Mouse (Mus musculus): ENCODE results near the gene Tbc1d17. TPM values are rescaled to one million over a fixed set of nuclear protein-coding genes. Genes with fewer than 3 reads are reported as not detected.
A peak's percentile ranks its signal among the peaks of the same experiment; 100 is the strongest.

Gene Tbc1d17
- polyA plus RNA-seq, 1 experiment from 2014 or later: 69.0 TPM

GRCm38 (mm10) chr7:44860576-44861428 is 11.9 kb upstream of the Tbc1d17 start:
- Histone ChIP-seq H3K9me3 (ENCODE audit: control insufficient read depth, low read length) (no peaks in the 10 kb centered on the region), H3K27me3 (ENCODE audit: control insufficient read depth, insufficient read depth, low read length) (no peaks in the 10 kb centered on the region), H3K9ac (ENCODE audit: low read length) (no peak overlapping the region), H3K36me3 (ENCODE audit: control insufficient read depth, insufficient read depth, low read length) (peaks cover 34% of the 10 kb centered on the region; the same call in 1 of the 2 replicates), H3K4me3 (ENCODE audit: low read depth, low read length) (no peak overlapping the region), H3K4me1 (ENCODE audit: control insufficient read depth, insufficient read depth, low read length) (peaks cover 6% of the 10 kb centered on the region; the same call in 1 of the 2 replicates), H3K27ac (replicated peaks; ENCODE audit: low read depth, low read length) (no peak overlapping the region), H3K4me2 (ENCODE audit: low read depth, severe bottlenecking) (0 out of 2 replicates have a peak overlapping the region, but pooled peaks have one; percentile 7)
- WGBS: 65% methylated on average over 22 of the region's 22 CpGs
- ATAC-seq (ENCODE audit: insufficient number of reproducible peaks, low FRiP score, low TSS enrichment, low read depth) (no peak), DNase-seq (ENCODE audit: low spot score) (peak; percentile 85)

- Histone ChIP-seq H3K27ac (replicated peaks; ENCODE audit: low read depth, low read length) (no peak overlapping the region), H3K36me3 (ENCODE audit: control insufficient read depth, insufficient read depth, low read length) (peaks cover 30% of the 10 kb centered on the region; the same call in 1 of the 2 replicates), H3K9ac (ENCODE audit: low read length) (no peak overlapping the region), H3K4me3 (ENCODE audit: low read depth, low read length) (no peak overlapping the region), H3K4me2 (ENCODE audit: low read depth, severe bottlenecking) (no peak overlapping the region), H3K4me1 (ENCODE audit: control insufficient read depth, insufficient read depth, low read length) (peaks cover 8% of the 10 kb centered on the region), H3K9me3 (ENCODE audit: control insufficient read depth, low read length) (no peaks in the 10 kb centered on the region), H3K27me3 (ENCODE audit: control insufficient read depth, insufficient read depth, low read length) (no peaks in the 10 kb centered on the region)
- ATAC-seq (ENCODE audit: insufficient number of reproducible peaks, low FRiP score, low TSS enrichment, low read depth) (no peak), DNase-seq (ENCODE audit: low spot score) (no peak)
- WGBS: 93% methylated on average over 11 of the region's 11 CpGs
These were observed 11.0 kb upstream of the Tbc1d17 start for GRCm38 (mm10) chr7:44859896-44860295.

GRCm38 (mm10) chr7:44857905-44858304 is 9.0 kb upstream of the Tbc1d17 start:
- no peak for DNase-seq (ENCODE audit: low spot score)
- Histone ChIP-seq H3K4me1 (ENCODE audit: control insufficient read depth, insufficient read depth, low read length) (peaks cover 16% of the 10 kb centered on the region), H3K9ac (ENCODE audit: low read length) (peak overlapping the region; percentile 48), H3K27me3 (ENCODE audit: control insufficient read depth, insufficient read depth, low read length) (no peaks in the 10 kb centered on the region), H3K4me2 (ENCODE audit: low read depth, severe bottlenecking) (peak overlapping the region; percentile 75), H3K9me3 (ENCODE audit: control insufficient read depth, low read length) (no peaks in the 10 kb centered on the region), H3K4me3 (ENCODE audit: low read depth, low read length) (peak overlapping the region; percentile 52), H3K27ac (replicated peaks; ENCODE audit: low read depth, low read length) (no peak overlapping the region), H3K36me3 (ENCODE audit: control insufficient read depth, insufficient read depth, low read length) (peaks cover 13% of the 10 kb centered on the region; the same call in 1 of the 2 replicates)
- 28% methylated on average over 8 of the region's 8 CpGs for WGBS
- no peak for ATAC-seq (ENCODE audit: insufficient number of reproducible peaks, low FRiP score, low TSS enrichment, low read depth)

GRCm38 (mm10) chr7:44857042-44857552 is 8.2 kb upstream of the Tbc1d17 start, which contains the start of gene Pnkp:
Gene Pnkp, plus strand, starts transcription at chr7:44857139.
- Histone ChIP-seq H3K9me3 (ENCODE audit: control insufficient read depth, low read length) (no peaks in the 10 kb centered on the region), H3K27ac (replicated peaks; ENCODE audit: low read depth, low read length) (peak within 1 kb of the TSS; percentile 83), H3K36me3 (ENCODE audit: control insufficient read depth, insufficient read depth, low read length) (peaks cover 11% of the 10 kb centered on the region; the same call in 1 of the 2 replicates), H3K27me3 (ENCODE audit: control insufficient read depth, insufficient read depth, low read length) (no peaks in the 10 kb centered on the region), H3K4me3 (ENCODE audit: low read depth, low read length) (peak within 1 kb of the TSS; percentile 52), H3K9ac (ENCODE audit: low read length) (peak within 1 kb of the TSS; percentile 48), H3K4me1 (ENCODE audit: control insufficient read depth, insufficient read depth, low read length) (peaks cover 16% of the 10 kb centered on the region), H3K4me2 (ENCODE audit: low read depth, severe bottlenecking) (peak within 1 kb of the TSS; percentile 75)
- WGBS: under 1% methylated on average over 32 of the region's 32 CpGs
- ATAC-seq (ENCODE audit: insufficient number of reproducible peaks, low FRiP score, low TSS enrichment, low read depth): peak; percentile 44; the same call in 1 of the 2 replicates
- DNase-seq (ENCODE audit: low spot score): peak; percentile 89

GRCm38 (mm10) chr7:44856265-44856916 is 7.5 kb upstream of the Tbc1d17 start:
- DNase-seq (ENCODE audit: low spot score): no peak
- Histone ChIP-seq H3K27ac (replicated peaks; ENCODE audit: low read depth, low read length) (no peak overlapping the region), H3K4me3 (ENCODE audit: low read depth, low read length) (peak overlapping the region; percentile 52), H3K9ac (ENCODE audit: low read length) (no peak overlapping the region), H3K9me3 (ENCODE audit: control insufficient read depth, low read length) (no peaks in the 10 kb centered on the region), H3K4me2 (ENCODE audit: low read depth, severe bottlenecking) (peak overlapping the region; percentile 75), H3K4me1 (ENCODE audit: control insufficient read depth, insufficient read depth, low read length) (peaks cover 16% of the 10 kb centered on the region), H3K27me3 (ENCODE audit: control insufficient read depth, insufficient read depth, low read length) (no peaks in the 10 kb centered on the region), H3K36me3 (ENCODE audit: control insufficient read depth, insufficient read depth, low read length) (peaks cover 8% of the 10 kb centered on the region; the same call in 1 of the 2 replicates)
- 64% methylated on average over 9 of the region's 9 CpGs for WGBS
- ATAC-seq (ENCODE audit: insufficient number of reproducible peaks, low FRiP score, low TSS enrichment, low read depth): no peak

GRCm38 (mm10) chr7:44855036-44855435 is 6.2 kb upstream of the Tbc1d17 start:
- peak overlapping the region; percentile 48; the same call in 1 of the 2 replicates for H3K27ac ChIP-seq (replicated peaks; ENCODE audit: low read depth, low read length)
- no peak for ATAC-seq (ENCODE audit: insufficient number of reproducible peaks, low FRiP score, low TSS enrichment, low read depth)
- H3K4me1 ChIP-seq (ENCODE audit: control insufficient read depth, insufficient read depth, low read length): peaks cover 21% of the 10 kb centered on the region
- peaks cover 5% of the 10 kb centered on the region; the same call in 1 of the 2 replicates for H3K36me3 ChIP-seq (ENCODE audit: control insufficient read depth, insufficient read depth, low read length)
- no peaks in the 10 kb centered on the region for H3K9me3 ChIP-seq (ENCODE audit: control insufficient read depth, low read length)
- DNase-seq (ENCODE audit: low spot score): no peak
- no peak overlapping the region; the same call in 1 of the 2 replicates for H3K9ac ChIP-seq (ENCODE audit: low read length)
- WGBS: 46% methylated on average over 10 of the region's 10 CpGs
- no peaks in the 10 kb centered on the region for H3K27me3 ChIP-seq (ENCODE audit: control insufficient read depth, insufficient read depth, low read length)
- H3K4me2 ChIP-seq (ENCODE audit: low read depth, severe bottlenecking): peak overlapping the region; percentile 70
- peak overlapping the region; percentile 39 for H3K4me3 ChIP-seq (ENCODE audit: low read depth, low read length)

- H3K36me3 ChIP-seq (ENCODE audit: control insufficient read depth, insufficient read depth, low read length): peaks cover 5% of the 10 kb centered on the region; the same call in 1 of the 2 replicates
These were observed 5.6 kb upstream of the Tbc1d17 start for GRCm38 (mm10) chr7:44854356-44855031.

More at GRCm38 (mm10) chr7:44854356-44855031, 5.6 kb upstream of the Tbc1d17 start:
- H3K4me1 ChIP-seq (ENCODE audit: control insufficient read depth, insufficient read depth, low read length): peaks cover 21% of the 10 kb centered on the region
- peak overlapping the region; percentile 39 for H3K4me3 ChIP-seq (ENCODE audit: low read depth, low read length)
- peak; percentile 81 for DNase-seq (ENCODE audit: low spot score)
- H3K27me3 ChIP-seq (ENCODE audit: control insufficient read depth, insufficient read depth, low read length): no peaks in the 10 kb centered on the region
- 2% methylated on average over 45 of the region's 45 CpGs for WGBS
- 0 out of 2 replicates have a peak, but pooled peaks have one; percentile 15 for ATAC-seq (ENCODE audit: insufficient number of reproducible peaks, low FRiP score, low TSS enrichment, low read depth)
- H3K9ac ChIP-seq (ENCODE audit: low read length): peak overlapping the region; percentile 56
- H3K4me2 ChIP-seq (ENCODE audit: low read depth, severe bottlenecking): peak overlapping the region; percentile 70
- no peaks in the 10 kb centered on the region for H3K9me3 ChIP-seq (ENCODE audit: control insufficient read depth, low read length)
- peak overlapping the region; percentile 48 for H3K27ac ChIP-seq (replicated peaks; ENCODE audit: low read depth, low read length)
